Mouse (Mus musculus): ENCODE measurements at regions not wholly inside any gene's neighbourhood (a gene's known extent, or its start where the extent isn't known, plus 50 kb on each side); places are given as distances from the start of the nearest gene placed in this dataset.
A peak's percentile ranks its signal among the peaks of the same experiment; 100 is the strongest.

GRCm38 (mm10) chr10:25118674-25119670 is 188.7 kb downstream of the Akap7 start:
- no peak for DNase-seq

GRCm38 (mm10) chr10:25114316-25114715 is 187.0 kb upstream of the Arg1 start:
- DNase-seq = no peak

DNA sequence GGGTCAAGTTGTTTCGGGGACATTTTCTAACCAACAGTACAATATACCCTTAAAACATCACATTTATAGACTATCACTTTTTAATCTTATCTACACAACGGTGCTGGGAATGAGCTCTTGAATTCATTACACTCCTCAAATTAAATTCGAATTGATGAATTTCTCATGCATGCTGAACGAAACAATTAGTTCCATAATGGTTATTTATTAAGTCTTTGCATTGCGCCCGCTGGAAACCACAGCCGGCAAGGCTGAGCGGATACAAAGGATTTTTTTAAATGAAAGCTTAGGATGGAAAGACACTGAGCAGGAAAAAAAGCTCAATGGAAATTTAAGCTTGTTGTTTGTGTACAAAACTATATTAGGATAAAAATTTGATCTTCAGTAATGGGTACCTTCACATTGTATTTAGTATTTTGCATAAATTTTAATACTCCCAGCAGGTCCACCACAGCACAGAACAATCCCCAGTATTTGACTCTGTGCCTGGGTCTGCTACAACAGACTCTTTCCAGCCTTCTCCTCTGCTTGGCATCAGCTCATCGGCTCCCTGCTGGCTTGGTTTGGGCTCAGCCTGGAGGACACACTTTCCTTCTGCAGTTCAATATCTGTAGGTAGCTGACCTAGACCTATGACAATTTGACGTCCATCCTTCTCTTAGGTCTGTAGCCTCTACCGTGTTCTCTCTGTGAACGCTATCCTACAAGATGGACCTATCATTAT is 185.3 kb upstream of the Arg1 start:
- DNase-seq = peak; percentile 60

DNA sequence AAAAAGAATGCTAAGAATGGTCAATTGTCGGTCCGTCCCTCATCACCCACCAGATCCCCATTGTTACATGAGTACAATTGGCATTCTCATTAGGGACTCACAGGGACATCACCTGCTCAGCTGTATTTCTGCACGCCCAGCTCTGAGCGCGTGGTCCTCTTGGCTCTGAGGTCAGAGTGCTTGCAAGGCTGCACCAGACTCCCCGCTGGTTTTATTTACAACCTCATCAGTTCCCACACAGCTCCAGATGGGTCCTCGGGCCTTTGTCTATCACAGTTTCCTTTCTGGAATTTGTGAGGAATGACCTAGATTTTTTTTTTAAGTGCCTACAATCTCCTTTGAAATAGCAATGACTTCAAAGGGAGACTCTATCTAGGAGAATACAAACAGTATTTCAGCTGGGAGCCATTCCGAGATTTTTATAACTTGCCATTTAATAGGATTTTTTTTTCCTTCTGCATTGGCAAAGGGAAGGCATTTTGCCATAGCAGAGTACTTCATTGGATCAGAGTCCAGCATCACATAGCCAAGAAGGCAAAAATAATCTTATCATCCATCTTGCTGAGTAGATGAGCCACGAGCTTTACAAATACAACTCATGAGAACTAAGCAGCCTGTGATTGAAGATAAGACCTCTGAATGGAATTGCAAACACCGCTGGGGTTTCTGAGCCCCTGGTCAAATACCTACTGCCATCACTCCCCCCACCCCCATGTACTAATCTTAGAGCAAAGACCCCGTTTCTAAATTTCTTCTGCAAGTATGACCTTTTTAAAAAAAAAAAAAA is 184.5 kb upstream of the Arg1 start:
- peak; percentile 93 for DNase-seq

- DNase-seq = no peak
Measured at GRCm38 (mm10) chr10:25111181-25111580, 183.9 kb upstream of the Arg1 start.

- no peak for DNase-seq
Measured at GRCm38 (mm10) chr10:25098070-25098469, 170.8 kb upstream of the Arg1 start.

DNA sequence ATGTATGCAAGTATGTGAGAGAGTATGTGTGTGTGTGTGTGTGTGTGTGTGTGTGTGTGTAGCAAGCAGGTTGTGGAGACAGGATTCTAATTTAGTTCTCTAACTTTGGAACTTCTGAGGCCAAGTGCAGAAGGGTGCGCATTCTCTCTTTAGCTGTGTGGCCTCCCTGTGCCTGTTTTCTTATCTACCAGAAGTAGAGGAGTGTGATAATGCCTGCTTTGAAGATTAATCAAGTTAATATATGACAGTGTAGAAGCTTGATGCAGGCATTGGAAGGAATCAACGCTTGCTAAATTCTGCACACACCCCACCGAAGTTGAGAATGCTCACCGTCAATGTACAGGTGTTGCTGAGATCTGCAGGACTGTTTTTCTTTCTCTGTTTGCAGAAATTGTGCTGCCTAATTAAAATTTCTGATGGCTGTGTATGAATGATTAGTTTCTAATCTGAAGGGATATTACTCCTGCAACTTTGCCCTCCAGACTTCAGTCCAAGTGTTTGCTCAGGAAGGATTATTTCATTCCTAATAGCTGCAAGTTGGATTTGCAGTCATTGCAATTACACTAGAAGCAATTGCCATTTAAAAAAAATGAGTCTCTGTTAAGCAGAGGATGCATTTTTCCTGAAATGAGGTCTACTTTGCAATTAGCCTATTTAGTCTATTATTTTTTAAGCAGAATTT is 162.6 kb upstream of the Arg1 start:
- no peak for DNase-seq

DNA sequence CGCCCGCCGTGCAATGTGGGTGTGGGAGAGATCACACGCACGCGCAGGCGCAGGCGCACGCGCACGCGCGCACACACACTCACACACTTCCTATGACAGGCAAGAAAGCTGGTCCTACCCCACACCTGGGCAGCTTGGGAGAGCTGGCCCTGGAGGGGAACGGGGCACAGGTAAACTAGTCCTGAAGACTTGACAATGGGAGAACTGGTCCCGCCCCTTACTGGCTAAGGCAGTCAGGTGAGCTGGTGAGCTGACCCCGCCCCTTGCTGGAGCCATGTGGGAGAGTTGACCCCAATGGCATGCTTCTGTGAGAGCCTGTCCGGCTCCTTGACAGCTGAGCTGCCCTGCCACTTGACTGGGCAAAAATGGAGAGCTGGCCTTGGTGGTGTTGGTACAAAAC is 159.5 kb upstream of the Arg1 start:
- DNase-seq = no peak

- peak; percentile 93 for DNase-seq
Measured at GRCm38 (mm10) chr10:25082930-25083329, 155.6 kb upstream of the Arg1 start.

- no peak for DNase-seq
Measured at GRCm38 (mm10) chr10:25072617-25073016, 145.3 kb upstream of the Arg1 start.

- DNase-seq = no peak
Measured at GRCm38 (mm10) chr10:25068301-25068700, 141.0 kb upstream of the Arg1 start.

DNA sequence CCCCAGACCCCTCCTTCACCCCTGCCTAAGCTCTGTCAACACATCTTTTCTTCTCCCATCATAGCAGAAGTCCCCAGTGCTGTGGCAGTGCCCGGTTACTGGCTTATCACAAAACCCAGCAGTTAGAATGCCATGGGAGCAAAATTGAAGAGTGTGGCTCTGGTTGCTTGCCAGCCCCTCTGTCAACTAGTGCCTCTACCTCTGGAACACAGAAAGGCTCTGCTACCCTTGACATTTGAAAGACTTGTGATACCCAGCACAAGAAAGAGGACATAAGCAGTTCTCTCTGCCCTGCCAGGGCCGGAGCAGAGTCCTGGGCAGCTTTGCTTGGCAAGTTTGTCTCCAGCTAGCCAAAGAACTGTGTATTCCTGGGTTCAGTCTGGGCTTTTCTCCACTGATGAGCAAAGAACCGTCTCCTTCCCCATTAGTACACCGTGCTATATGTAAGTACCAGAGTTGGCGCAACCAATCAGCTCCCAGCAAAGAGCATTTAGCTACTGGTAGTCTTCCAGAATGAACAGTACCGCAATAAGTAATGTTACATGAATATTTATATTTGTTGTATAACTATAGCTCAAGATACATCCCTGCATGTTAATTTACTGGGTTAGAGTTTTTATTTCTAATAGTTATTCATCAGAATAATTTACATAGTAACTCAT is 137.5 kb upstream of the Arg1 start:
- DNase-seq = no peak

- DNase-seq = no peak
Measured at GRCm38 (mm10) chr10:25061402-25062055, 134.2 kb upstream of the Arg1 start.

DNA sequence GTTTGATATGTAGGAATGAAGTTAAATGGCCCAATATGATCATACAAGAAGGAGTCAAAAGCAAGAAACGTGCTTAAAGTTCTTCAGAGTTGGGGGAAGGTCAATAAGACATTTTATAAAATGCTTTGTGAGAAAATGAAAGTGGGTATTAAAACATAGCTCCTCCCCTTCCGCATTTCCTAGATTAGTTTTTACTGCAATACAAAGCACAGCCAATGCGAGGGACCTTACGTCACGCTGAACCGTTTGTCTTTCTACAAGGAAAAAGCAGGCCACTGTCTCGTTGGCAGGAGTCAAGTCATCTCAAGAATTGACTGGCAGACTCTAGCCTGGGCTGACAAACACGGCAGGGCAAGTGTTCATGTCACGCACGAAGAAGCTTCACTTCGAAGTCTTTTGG is 131.4 kb upstream of the Arg1 start:
- no peak for DNase-seq

DNA sequence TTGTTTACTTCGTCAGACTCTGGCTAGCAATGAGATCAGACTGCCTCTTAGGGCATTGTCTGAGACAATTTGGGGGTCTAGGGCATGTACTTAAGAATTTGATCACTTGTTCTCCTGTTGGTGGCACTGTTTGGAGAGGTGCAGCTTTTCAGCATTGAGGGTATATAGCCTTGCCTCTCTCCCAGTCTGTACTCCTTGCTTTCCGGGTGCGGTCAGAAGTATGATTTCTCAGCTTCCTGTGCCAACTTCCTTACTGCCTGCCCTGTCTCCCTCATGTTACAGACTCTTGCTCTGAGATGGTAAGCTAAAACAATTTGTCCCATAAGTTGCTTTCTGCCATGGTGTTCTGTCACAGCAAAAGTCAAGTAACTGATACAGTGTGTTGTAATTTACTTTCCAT is 124.7 kb upstream of the Arg1 start:
- DNase-seq = no peak

- no peak for DNase-seq
Measured at GRCm38 (mm10) chr10:25051368-25051874, 124.1 kb upstream of the Arg1 start.

DNA sequence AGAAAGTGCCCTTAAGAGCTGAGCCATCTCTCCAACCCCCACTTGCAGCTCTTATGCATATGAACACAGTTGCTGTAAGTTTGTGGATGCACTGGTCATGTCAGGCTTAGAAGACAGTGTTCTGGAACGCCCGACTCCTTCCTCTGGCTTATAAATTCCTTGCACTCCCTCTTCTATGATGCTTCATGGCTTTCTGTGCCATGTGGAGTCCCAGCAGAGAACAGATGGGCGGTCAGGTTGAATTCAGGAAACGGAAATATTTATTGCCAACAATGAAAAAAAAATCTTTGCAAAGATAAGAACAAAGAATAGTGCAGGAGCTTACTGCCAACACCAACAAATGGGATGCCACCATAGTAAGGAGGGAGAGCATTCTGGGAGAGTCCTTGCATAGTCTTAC is 113.9 kb upstream of the Arg1 start:
- peak; percentile 84 for DNase-seq

DNA sequence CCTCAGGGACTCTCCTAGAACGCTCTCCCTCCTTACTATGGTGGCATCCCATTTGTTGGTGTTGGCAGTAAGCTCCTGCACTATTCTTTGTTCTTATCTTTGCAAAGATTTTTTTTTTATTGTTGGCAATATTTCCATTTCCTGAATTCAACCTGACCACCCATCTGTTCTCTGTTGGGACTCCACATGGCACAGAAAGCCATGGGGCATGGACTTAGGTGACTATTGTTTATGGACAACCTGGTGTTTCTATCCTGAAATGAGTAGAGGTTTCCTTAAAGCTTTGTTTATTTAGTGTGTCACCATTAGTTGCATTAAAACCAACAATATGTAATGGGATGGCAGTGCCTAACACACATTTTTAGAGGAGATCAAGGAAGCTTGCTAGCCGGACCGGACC is 112.6 kb upstream of the Arg1 start:
- peak; percentile 73 for DNase-seq

DNA sequence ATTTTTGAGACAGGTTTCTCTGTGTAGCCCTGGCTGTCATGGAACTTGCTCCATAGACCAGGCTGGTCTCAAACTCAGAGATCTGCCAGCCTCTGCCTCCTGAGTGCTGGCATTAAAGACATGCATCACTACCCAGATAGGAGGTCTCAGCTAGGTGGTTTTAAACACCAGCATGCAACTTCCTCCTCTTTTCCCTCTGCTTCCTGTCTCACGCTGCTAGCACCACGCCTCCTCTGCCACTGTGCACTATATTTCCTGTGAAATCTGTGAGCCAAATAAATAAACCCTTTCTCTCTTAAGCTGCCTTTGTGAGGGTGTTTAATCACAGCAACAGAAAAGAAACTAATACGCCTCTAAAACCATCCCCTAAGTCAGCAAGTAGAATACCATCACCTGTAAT is 109.6 kb upstream of the Arg1 start:
- no peak for DNase-seq

GRCm38 (mm10) chr10:25035363-25035762 is 108.1 kb upstream of the Arg1 start:
- no peak for DNase-seq

GRCm38 (mm10) chr10:25032625-25033024 is 105.3 kb upstream of the Arg1 start:
- no peak for DNase-seq
